Mouse (Mus musculus): ENCODE measurements at regions not wholly inside any gene's neighbourhood (a gene's known extent, or its start where the extent isn't known, plus 50 kb on each side); places are given as distances from the start of the nearest gene placed in this dataset.

DNA sequence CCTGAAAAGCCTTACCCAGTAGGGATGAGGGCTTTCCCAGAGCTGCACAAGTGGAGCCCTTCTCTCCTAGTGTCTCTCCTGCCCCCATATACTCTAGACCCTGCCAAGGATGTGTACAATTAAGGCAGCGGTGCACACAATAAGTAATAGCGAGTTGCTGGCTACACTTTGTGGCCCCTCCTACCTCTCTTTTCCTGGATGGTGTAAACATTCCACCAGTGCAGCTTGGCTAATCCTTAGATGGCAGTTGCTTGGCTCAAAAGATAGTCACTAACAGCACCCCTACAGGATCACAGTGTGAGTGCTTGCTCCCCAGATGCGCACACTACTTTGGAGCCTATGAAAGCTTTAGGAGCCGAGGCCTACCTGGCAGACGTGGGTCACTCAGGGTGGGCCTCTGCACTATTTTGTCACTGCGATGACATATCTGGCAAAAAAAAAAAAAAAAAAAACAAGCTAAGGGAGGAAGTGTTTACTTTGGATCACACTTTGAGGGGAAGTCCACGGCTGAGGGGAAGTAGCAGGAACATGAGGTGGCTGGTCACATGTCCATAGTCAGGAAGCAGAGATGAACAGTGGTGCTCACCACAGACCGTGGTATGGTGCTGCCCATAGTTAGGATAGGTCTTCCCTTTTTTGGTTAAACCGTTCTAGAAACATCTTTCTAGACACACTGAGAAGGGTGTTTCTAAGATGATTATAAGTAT lies 57.6 kb upstream of the Ampd3 start:
- 90% methylated on average over 9 of the region's 9 CpGs for WGBS

GRCm38 (mm10) chr7:110713661-110714060 lies 54.3 kb upstream of the Ampd3 start:
- no peak overlapping the region for H3K9ac ChIP-seq (ENCODE audit: low read length)
- H3K9me3 ChIP-seq (ENCODE audit: control insufficient read depth, low read length): no peaks in the 10 kb centered on the region
- no peak overlapping the region for H3K4me2 ChIP-seq
- ATAC-seq (ENCODE audit: low FRiP score) (no peak), DNase-seq (ENCODE audit: low spot score, missing footprints) (no peak)
- WGBS: 69% methylated on average over 3 of the region's 3 CpGs
- no peaks in the 10 kb centered on the region for H3K27me3 ChIP-seq (ENCODE audit: control insufficient read depth, insufficient read depth, low read length)
- no peak overlapping the region for H3K4me3 ChIP-seq (ENCODE audit: low read depth, low read length)
- no peaks in the 10 kb centered on the region for H3K4me1 ChIP-seq (ENCODE audit: control insufficient read depth, insufficient read depth, low read length)
- no peaks in the 10 kb centered on the region for H3K36me3 ChIP-seq (ENCODE audit: control insufficient read depth, insufficient read depth, low read length)
- H3K27ac ChIP-seq (ENCODE audit: low read depth, low read length): no peak overlapping the region

More for the DNA sequence above, 57.6 kb upstream of the Ampd3 start:
- Histone ChIP-seq H3K9ac (ENCODE audit: low read length) (no peak overlapping the region), H3K4me3 (ENCODE audit: low read depth, low read length) (no peak overlapping the region), H3K9me3 (ENCODE audit: control insufficient read depth, low read length) (no peaks in the 10 kb centered on the region), H3K4me2 (no peak overlapping the region), H3K27ac (ENCODE audit: low read depth, low read length) (no peak overlapping the region), H3K27me3 (ENCODE audit: control insufficient read depth, insufficient read depth, low read length) (no peaks in the 10 kb centered on the region), H3K36me3 (ENCODE audit: control insufficient read depth, insufficient read depth, low read length) (no peaks in the 10 kb centered on the region), H3K4me1 (ENCODE audit: control insufficient read depth, insufficient read depth, low read length) (no peaks in the 10 kb centered on the region)
- ATAC-seq (ENCODE audit: low FRiP score) (no peak), DNase-seq (ENCODE audit: low spot score, missing footprints) (peak; percentile 60)

DNA sequence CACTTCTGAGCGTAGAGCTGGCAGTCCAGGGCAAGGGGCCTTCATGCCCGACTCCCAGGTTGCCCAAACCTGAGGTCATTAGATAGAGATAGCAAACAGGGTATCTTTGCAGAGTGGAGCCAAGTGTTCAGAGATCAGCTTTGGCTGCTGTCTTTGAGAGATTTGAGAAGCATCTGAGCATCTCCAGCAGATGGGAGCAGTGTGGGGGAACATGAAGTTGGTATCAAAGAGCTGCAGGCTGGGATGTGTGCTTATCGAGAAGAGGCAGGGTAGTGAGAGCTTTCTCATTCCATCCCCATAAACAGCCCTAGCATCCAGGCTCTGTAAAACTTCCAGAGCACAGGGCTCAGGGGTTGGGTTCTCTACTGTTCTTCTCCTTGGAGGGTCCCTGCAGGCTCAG lies 52.9 kb upstream of the Ampd3 start:
- no peaks in the 10 kb centered on the region for H3K36me3 ChIP-seq (ENCODE audit: control insufficient read depth, insufficient read depth, low read length)
- no peak overlapping the region for H3K4me3 ChIP-seq (ENCODE audit: low read depth, low read length)
- H3K4me2 ChIP-seq: no peak overlapping the region
- no peak for DNase-seq (ENCODE audit: low spot score, missing footprints)
- WGBS: 91% methylated on average over 3 of the region's 3 CpGs
- no peaks in the 10 kb centered on the region for H3K27me3 ChIP-seq (ENCODE audit: control insufficient read depth, insufficient read depth, low read length)
- H3K9ac ChIP-seq (ENCODE audit: low read length): no peak overlapping the region
- ATAC-seq (ENCODE audit: low FRiP score): no peak
- H3K9me3 ChIP-seq (ENCODE audit: control insufficient read depth, low read length): no peaks in the 10 kb centered on the region
- no peaks in the 10 kb centered on the region for H3K4me1 ChIP-seq (ENCODE audit: control insufficient read depth, insufficient read depth, low read length)
- no peak overlapping the region for H3K27ac ChIP-seq (ENCODE audit: low read depth, low read length)

- 85% methylated on average over 6 of the region's 6 CpGs for WGBS
- H3K9ac ChIP-seq (ENCODE audit: low read length): no peak overlapping the region
Observed at GRCm38 (mm10) chr7:110715545-110715944, 52.5 kb upstream of the Ampd3 start.

GRCm38 (mm10) chr7:110717104-110717503 lies 50.9 kb upstream of the Ampd3 start:
- Histone ChIP-seq H3K9ac (ENCODE audit: low read length) (no peak overlapping the region), H3K4me3 (ENCODE audit: low read depth, low read length) (no peak overlapping the region), H3K4me1 (ENCODE audit: control insufficient read depth, insufficient read depth, low read length) (no peaks in the 10 kb centered on the region), H3K36me3 (ENCODE audit: control insufficient read depth, insufficient read depth, low read length) (no peaks in the 10 kb centered on the region), H3K4me2 (no peak overlapping the region), H3K27me3 (ENCODE audit: control insufficient read depth, insufficient read depth, low read length) (no peaks in the 10 kb centered on the region), H3K9me3 (ENCODE audit: control insufficient read depth, low read length) (no peaks in the 10 kb centered on the region), H3K27ac (ENCODE audit: low read depth, low read length) (no peak overlapping the region)
- WGBS: 82% methylated on average over 6 of the region's 6 CpGs
- DNase-seq (ENCODE audit: low spot score, missing footprints) (peak; percentile 53), ATAC-seq (ENCODE audit: low FRiP score) (no peak)

More at GRCm38 (mm10) chr7:110715545-110715944, 52.5 kb upstream of the Ampd3 start:
- no peaks in the 10 kb centered on the region for H3K4me1 ChIP-seq (ENCODE audit: control insufficient read depth, insufficient read depth, low read length)
- no peak for ATAC-seq (ENCODE audit: low FRiP score)
- DNase-seq (ENCODE audit: low spot score, missing footprints): peak; percentile 10
- no peak overlapping the region for H3K27ac ChIP-seq (ENCODE audit: low read depth, low read length)
- no peak overlapping the region for H3K4me3 ChIP-seq (ENCODE audit: low read depth, low read length)
- H3K36me3 ChIP-seq (ENCODE audit: control insufficient read depth, insufficient read depth, low read length): no peaks in the 10 kb centered on the region
- no peak overlapping the region for H3K4me2 ChIP-seq
- H3K27me3 ChIP-seq (ENCODE audit: control insufficient read depth, insufficient read depth, low read length): no peaks in the 10 kb centered on the region
- H3K9me3 ChIP-seq (ENCODE audit: control insufficient read depth, low read length): no peaks in the 10 kb centered on the region
